Mouse (Mus musculus): ENCODE results near the gene Olfr574. TPM values are rescaled to one million over a fixed set of nuclear protein-coding genes. Genes with fewer than 3 reads are reported as not detected.

The Olfr574 gene
- not detected for polyA plus RNA-seq (2014; fragmentation: Illumina TruSeq; extraction: RNeasy Lipid Tissue Mini Kit (QIAGEN cat#74804); ENCODE audit: low read depth, low replicate concordance)

DNA sequence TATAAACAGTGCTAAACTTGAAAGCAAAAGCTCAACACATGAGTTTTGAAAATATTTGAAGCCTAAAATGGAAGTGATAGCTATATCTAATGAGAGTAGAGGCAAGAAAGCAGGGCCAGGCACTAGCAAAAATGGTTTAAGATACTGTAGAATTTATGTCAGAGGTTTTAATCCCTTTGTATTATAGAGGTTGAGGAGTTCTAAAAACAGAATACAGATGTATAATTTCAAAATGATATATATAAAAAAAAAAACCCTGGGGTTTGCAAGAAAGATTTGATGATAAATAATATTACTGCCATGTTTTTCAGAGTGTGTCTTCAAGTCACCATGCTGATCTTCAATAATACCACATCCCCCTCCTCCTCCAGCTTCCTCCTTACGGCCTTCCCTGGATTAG lies at the start of gene Olfr574:
TSS of gene Olfr574 (plus strand) at position 301 of the 400 bp plus-strand sequence.

GRCm38 (mm10) chr7:102917032-102917875 lies 31.0 kb upstream of the Olfr574 start, which contains the start of gene Olfr571:
Gene Olfr571 (minus strand): TSS chr7:102917536.

GRCm38 (mm10) chr7:102924109-102924508 lies 24.2 kb upstream of the Olfr574 start, which contains the start of gene Olfr572:
Gene Olfr572 (plus strand): TSS chr7:102924409.

GRCm38 (mm10) chr7:102942475-102942874 lies 5.8 kb upstream of the Olfr574 start, which contains the start of gene Olfr573-ps1:
Gene Olfr573-ps1 (minus strand): TSS chr7:102942575.

DNA sequence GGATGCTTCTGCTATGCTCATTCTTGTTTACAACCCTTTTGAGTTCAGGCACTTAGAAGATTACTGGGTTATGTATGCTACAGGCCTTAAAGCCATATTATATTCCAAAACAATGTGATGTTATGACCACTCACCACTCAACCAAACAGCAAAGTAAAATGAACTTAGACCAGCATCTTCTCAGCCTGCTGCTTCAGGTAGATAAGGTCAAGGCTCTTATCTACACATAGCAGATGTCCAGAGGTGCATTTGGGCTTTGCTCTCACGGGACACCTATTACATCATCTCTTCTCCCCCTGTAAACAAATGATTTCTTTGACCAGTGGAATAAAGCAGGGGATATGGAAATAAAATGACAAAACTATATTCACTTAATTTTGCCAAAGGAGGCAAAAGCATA lies 10.3 kb downstream of the Olfr574 start, which contains the start of gene Olfr575:
TSS of gene Olfr575 (minus strand) at position 183 of the 400 bp plus-strand sequence.

DNA sequence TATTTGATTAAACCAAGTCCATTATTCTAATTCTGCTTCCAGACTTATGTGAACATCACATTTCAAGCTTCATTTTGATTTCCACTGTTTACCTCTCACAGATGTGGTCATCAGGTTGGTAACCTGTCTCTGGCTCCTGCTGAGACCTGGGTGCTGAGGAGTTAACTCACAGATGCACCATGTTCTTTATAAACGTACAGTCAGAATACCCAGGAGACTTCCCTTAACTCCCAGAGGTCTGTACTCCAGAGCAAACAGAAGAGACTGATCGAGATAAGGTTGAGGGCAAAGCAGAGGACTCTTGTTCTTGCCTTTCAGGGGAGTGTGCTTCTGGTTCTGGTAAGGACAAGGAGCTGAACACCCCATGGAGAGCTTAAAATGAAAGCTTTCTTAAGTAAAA lies 14.1 kb downstream of the Olfr574 start, which contains the start of gene Olfr576:
TSS of gene Olfr576 (plus strand) at position 301 of the 400 bp plus-strand sequence.

GRCm38 (mm10) chr7:102975843-102976242 lies 27.6 kb downstream of the Olfr574 start, which contains the start of gene Olfr577:
Gene Olfr577 (minus strand): TSS chr7:102975943.

DNA sequence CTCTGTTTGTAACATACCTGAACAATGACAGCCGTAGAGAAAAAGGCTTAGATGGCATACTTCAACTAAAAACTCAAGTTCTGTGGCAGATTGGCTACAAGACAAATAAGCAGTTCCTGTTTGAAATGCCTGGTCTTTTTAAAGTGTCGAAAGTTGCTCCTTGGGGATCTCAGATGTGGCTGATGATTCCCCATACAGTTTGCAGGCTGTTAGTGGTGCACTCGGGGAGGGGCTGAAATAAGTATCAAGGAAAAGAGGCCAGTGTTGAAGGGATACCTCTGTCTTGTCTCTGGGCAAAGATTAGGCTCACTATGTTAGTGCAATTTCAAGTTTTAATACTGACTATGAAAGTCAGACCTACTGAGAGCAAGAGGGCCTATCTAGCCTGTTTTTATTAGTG lies 41.0 kb downstream of the Olfr574 start, which contains the start of gene Olfr578:
TSS of gene Olfr578 (minus strand) at position 101 of the 400 bp plus-strand sequence.

Other genes with a start within 250 kb of the Olfr574 start
- not detected for gene Olfr558, start 246.3 kb upstream of the Olfr574 start, polyA plus RNA-seq (2014; fragmentation: Illumina TruSeq; extraction: RNeasy Lipid Tissue Mini Kit (QIAGEN cat#74804); ENCODE audit: low read depth, low replicate concordance)
- gene Olfr33, start 229.4 kb upstream of the Olfr574 start, polyA plus RNA-seq (2014; fragmentation: Illumina TruSeq; extraction: RNeasy Lipid Tissue Mini Kit (QIAGEN cat#74804); ENCODE audit: low read depth, low replicate concordance): not detected
- not detected for gene Olfr559, start 221.0 kb upstream of the Olfr574 start, polyA plus RNA-seq (2014; fragmentation: Illumina TruSeq; extraction: RNeasy Lipid Tissue Mini Kit (QIAGEN cat#74804); ENCODE audit: low read depth, low replicate concordance)
- gene Olfr560, start 189.1 kb upstream of the Olfr574 start, polyA plus RNA-seq (2014; fragmentation: Illumina TruSeq; extraction: RNeasy Lipid Tissue Mini Kit (QIAGEN cat#74804); ENCODE audit: low read depth, low replicate concordance): not detected
- not detected for gene Olfr78, start 189.0 kb upstream of the Olfr574 start, polyA plus RNA-seq (2014; fragmentation: Illumina TruSeq; extraction: RNeasy Lipid Tissue Mini Kit (QIAGEN cat#74804); ENCODE audit: low read depth, low replicate concordance)
- gene Olfr561, start 177.2 kb upstream of the Olfr574 start, polyA plus RNA-seq (2014; fragmentation: Illumina TruSeq; extraction: RNeasy Lipid Tissue Mini Kit (QIAGEN cat#74804); ENCODE audit: low read depth, low replicate concordance): not detected
- gene Olfr564, start 145.0 kb upstream of the Olfr574 start, polyA plus RNA-seq (2014; fragmentation: Illumina TruSeq; extraction: RNeasy Lipid Tissue Mini Kit (QIAGEN cat#74804); ENCODE audit: low read depth, low replicate concordance): not detected
- gene Olfr566, start 89.7 kb upstream of the Olfr574 start, polyA plus RNA-seq (2014; fragmentation: Illumina TruSeq; extraction: RNeasy Lipid Tissue Mini Kit (QIAGEN cat#74804); ENCODE audit: low read depth, low replicate concordance): not detected
- gene Olfr568, start 71.3 kb upstream of the Olfr574 start, polyA plus RNA-seq (2014; fragmentation: Illumina TruSeq; extraction: RNeasy Lipid Tissue Mini Kit (QIAGEN cat#74804); ENCODE audit: low read depth, low replicate concordance): not detected
- gene Olfr569, start 57.6 kb upstream of the Olfr574 start, polyA plus RNA-seq (2014; fragmentation: Illumina TruSeq; extraction: RNeasy Lipid Tissue Mini Kit (QIAGEN cat#74804); ENCODE audit: low read depth, low replicate concordance): not detected
- not detected for gene Olfr570, start 53.9 kb upstream of the Olfr574 start, polyA plus RNA-seq (2014; fragmentation: Illumina TruSeq; extraction: RNeasy Lipid Tissue Mini Kit (QIAGEN cat#74804); ENCODE audit: low read depth, low replicate concordance)
- not detected for gene Olfr571, start 30.9 kb upstream of the Olfr574 start, polyA plus RNA-seq (2014; fragmentation: Illumina TruSeq; extraction: RNeasy Lipid Tissue Mini Kit (QIAGEN cat#74804); ENCODE audit: low read depth, low replicate concordance)
- not detected for gene Olfr572, start 24.1 kb upstream of the Olfr574 start, polyA plus RNA-seq (2014; fragmentation: Illumina TruSeq; extraction: RNeasy Lipid Tissue Mini Kit (QIAGEN cat#74804); ENCODE audit: low read depth, low replicate concordance)
- not detected for gene Olfr573-ps1, start 5.9 kb upstream of the Olfr574 start, polyA plus RNA-seq (2014; fragmentation: Illumina TruSeq; extraction: RNeasy Lipid Tissue Mini Kit (QIAGEN cat#74804); ENCODE audit: low read depth, low replicate concordance)
- gene Olfr575, start 10.3 kb downstream of the Olfr574 start, polyA plus RNA-seq (2014; fragmentation: Illumina TruSeq; extraction: RNeasy Lipid Tissue Mini Kit (QIAGEN cat#74804); ENCODE audit: low read depth, low replicate concordance): not detected
- not detected for gene Olfr576, start 14.2 kb downstream of the Olfr574 start, polyA plus RNA-seq (2014; fragmentation: Illumina TruSeq; extraction: RNeasy Lipid Tissue Mini Kit (QIAGEN cat#74804); ENCODE audit: low read depth, low replicate concordance)
- not detected for gene Olfr577, start 27.5 kb downstream of the Olfr574 start, polyA plus RNA-seq (2014; fragmentation: Illumina TruSeq; extraction: RNeasy Lipid Tissue Mini Kit (QIAGEN cat#74804); ENCODE audit: low read depth, low replicate concordance)
- not detected for gene Olfr578, start 40.9 kb downstream of the Olfr574 start, polyA plus RNA-seq (2014; fragmentation: Illumina TruSeq; extraction: RNeasy Lipid Tissue Mini Kit (QIAGEN cat#74804); ENCODE audit: low read depth, low replicate concordance)
- gene Olfr582, start 89.6 kb downstream of the Olfr574 start, polyA plus RNA-seq (2014; fragmentation: Illumina TruSeq; extraction: RNeasy Lipid Tissue Mini Kit (QIAGEN cat#74804); ENCODE audit: low read depth, low replicate concordance): not detected
- gene Olfr583, start 102.8 kb downstream of the Olfr574 start, polyA plus RNA-seq (2014; fragmentation: Illumina TruSeq; extraction: RNeasy Lipid Tissue Mini Kit (QIAGEN cat#74804); ENCODE audit: low read depth, low replicate concordance): not detected
- gene Olfr584, start 133.4 kb downstream of the Olfr574 start, polyA plus RNA-seq (2014; fragmentation: Illumina TruSeq; extraction: RNeasy Lipid Tissue Mini Kit (QIAGEN cat#74804); ENCODE audit: low read depth, low replicate concordance): not detected
- gene Olfr585, start 149.3 kb downstream of the Olfr574 start, polyA plus RNA-seq (2014; fragmentation: Illumina TruSeq; extraction: RNeasy Lipid Tissue Mini Kit (QIAGEN cat#74804); ENCODE audit: low read depth, low replicate concordance): not detected
- gene Olfr586, start 177.2 kb downstream of the Olfr574 start, polyA plus RNA-seq (2014; fragmentation: Illumina TruSeq; extraction: RNeasy Lipid Tissue Mini Kit (QIAGEN cat#74804); ENCODE audit: low read depth, low replicate concordance): not detected
- gene Olfr588-ps1, start 192.4 kb downstream of the Olfr574 start, polyA plus RNA-seq (2014; fragmentation: Illumina TruSeq; extraction: RNeasy Lipid Tissue Mini Kit (QIAGEN cat#74804); ENCODE audit: low read depth, low replicate concordance): not detected
- gene Olfr589, start 207.9 kb downstream of the Olfr574 start, polyA plus RNA-seq (2014; fragmentation: Illumina TruSeq; extraction: RNeasy Lipid Tissue Mini Kit (QIAGEN cat#74804); ENCODE audit: low read depth, low replicate concordance): not detected
- gene Olfr591, start 229.9 kb downstream of the Olfr574 start, polyA plus RNA-seq (2014; fragmentation: Illumina TruSeq; extraction: RNeasy Lipid Tissue Mini Kit (QIAGEN cat#74804); ENCODE audit: low read depth, low replicate concordance): not detected
- gene Olfr592, start 236.3 kb downstream of the Olfr574 start, polyA plus RNA-seq (2014; fragmentation: Illumina TruSeq; extraction: RNeasy Lipid Tissue Mini Kit (QIAGEN cat#74804); ENCODE audit: low read depth, low replicate concordance): not detected